Mouse (Mus musculus) embryonic fibroblast, embryonic 13.5 days (primary cell): ENCODE results near the gene Irf8. TPM values are rescaled to one million over a fixed set of nuclear protein-coding genes. Genes with fewer than 3 reads are reported as not detected.
"Not testable (repeated sequence)": the region's sequence is repeated elsewhere in the genome, so short reads cannot be mapped to it uniquely, and the experiment has no call there.

Experiments used
- H3K27ac ChIP-seq: 2 replicates; pipeline ENCODE4 v1.5.1; 2012; ENCODE audit warnings: low read length, control low read depth, inconsistent platforms; ENCODE audit not compliant: insufficient read depth
- H3K4me1 ChIP-seq: 2 replicates; pipeline ENCODE4 v1.6.1; 2011; ENCODE audit warnings: low read length; ENCODE audit not compliant: control insufficient read depth, insufficient read depth
- H3K4me3 ChIP-seq: 2 replicates; pipeline ENCODE4 v1.5.1; 2011; ENCODE audit warnings: mild to moderate bottlenecking, control low read depth, low read length; ENCODE audit not compliant: insufficient read depth
- CTCF ChIP-seq: IDR thresholded peaks from 2 replicates; pipeline ENCODE4 v1.5.1; 2011; ENCODE audit warnings: mild to moderate bottlenecking, control low read depth, low read length, moderate library complexity, borderline replicate concordance; ENCODE audit not compliant: insufficient read depth
- POLR2A ChIP-seq: IDR thresholded peaks from 2 replicates; pipeline ENCODE4 v1.6.1; 2011; ENCODE audit warnings: low read depth, mild to moderate bottlenecking, control low read depth, low read length, moderate library complexity
- polyA plus RNA-seq: library from polyadenylated mRNA; stranded (reverse); fragments of >200 nt; gene quantifications from 2 replicates; pipeline ENCODE4 v1.2.4, GENCODE M21; 2011; ENCODE audit warnings: low read depth; ENCODE audit not compliant: missing spikeins, insufficient read length

Irf8 gene
- polyA plus RNA-seq, 1 experiment, result 0.39 TPM

GRCm38 (mm10) chr8:120719586-120720236 lies 16.4 kb upstream of the Irf8 start:
- no peak overlapping the region for H3K4me3 ChIP-seq
- TF ChIP-seq POLR2A, result no peak
- no peak for TF ChIP-seq CTCF
- no peaks in the 10 kb centered on the region for H3K4me1 ChIP-seq
- H3K27ac ChIP-seq, result no peak overlapping the region

GRCm38 (mm10) chr8:120723025-120723424 lies 13.1 kb upstream of the Irf8 start:
- H3K4me1 ChIP-seq, result peaks cover 6% of the 10 kb centered on the region; the same call in 1 of the 2 replicates
- peak; percentile 34 for TF ChIP-seq CTCF
- no peak for TF ChIP-seq POLR2A
- no peak overlapping the region for H3K27ac ChIP-seq
- no peak overlapping the region for H3K4me3 ChIP-seq

- H3K27ac ChIP-seq, H3K4me1 ChIP-seq, H3K4me3 ChIP-seq: not testable (repeated sequence)
Observed at GRCm38 (mm10) chr8:120724096-120724495, 12.1 kb upstream of the Irf8 start.

GRCm38 (mm10) chr8:120724816-120725575 lies 11.2 kb upstream of the Irf8 start:
- Histone ChIP-seq H3K4me3 (no peak overlapping the region), H3K27ac (no peak overlapping the region), H3K4me1 (peaks cover 6% of the 10 kb centered on the region; the same call in 1 of the 2 replicates)
- TF ChIP-seq CTCF, result no peak
- TF ChIP-seq POLR2A, result no peak

- Histone ChIP-seq H3K4me1 (peaks cover 6% of the 10 kb centered on the region; the same call in 1 of the 2 replicates), H3K27ac (no peak overlapping the region)
Observed at GRCm38 (mm10) chr8:120725576-120725950, 10.6 kb upstream of the Irf8 start.

GRCm38 (mm10) chr8:120726051-120726450 lies 10.1 kb upstream of the Irf8 start:
- Histone ChIP-seq H3K27ac (no peak overlapping the region), H3K4me1 (peaks cover 6% of the 10 kb centered on the region; the same call in 1 of the 2 replicates), H3K4me3 (no peak overlapping the region)
- TF ChIP-seq CTCF (no peak), POLR2A (no peak)

More at GRCm38 (mm10) chr8:120725576-120725950, 10.6 kb upstream of the Irf8 start:
- TF ChIP-seq POLR2A, result no peak
- TF ChIP-seq CTCF, result no peak
- H3K4me3 ChIP-seq, result no peak overlapping the region

- TF ChIP-seq POLR2A, result no peak
- TF ChIP-seq CTCF, result no peak
- no peak overlapping the region for H3K27ac ChIP-seq
- peaks cover 6% of the 10 kb centered on the region; the same call in 1 of the 2 replicates for H3K4me1 ChIP-seq
- no peak overlapping the region for H3K4me3 ChIP-seq
Observed at GRCm38 (mm10) chr8:120728488-120729160, 7.5 kb upstream of the Irf8 start.

GRCm38 (mm10) chr8:120731582-120731981 lies 4.6 kb upstream of the Irf8 start:
- no peak for TF ChIP-seq CTCF
- TF ChIP-seq POLR2A, result no peak
- Histone ChIP-seq H3K4me1 (no peaks in the 10 kb centered on the region), H3K4me3 (no peak overlapping the region), H3K27ac (no peak overlapping the region)

- no peaks in the 10 kb centered on the region for H3K4me1 ChIP-seq
- no peak overlapping the region for H3K4me3 ChIP-seq
- TF ChIP-seq POLR2A (no peak), CTCF (no peak)
- H3K27ac ChIP-seq, result no peak overlapping the region
Observed at GRCm38 (mm10) chr8:120732068-120732467, 4.1 kb upstream of the Irf8 start.

- no peak for TF ChIP-seq POLR2A
- no peak for TF ChIP-seq CTCF
- H3K4me3 ChIP-seq, result peak overlapping the region; percentile 5
Observed at GRCm38 (mm10) chr8:120736486-120736885, 328 bp downstream of the Irf8 start.

More at GRCm38 (mm10) chr8:120736486-120736885, 328 bp downstream of the Irf8 start:
- H3K27ac ChIP-seq, result no peak overlapping the region
- no peaks in the 10 kb centered on the region for H3K4me1 ChIP-seq
